Mouse (Mus musculus): ENCODE results near the gene Ncoa3.

- TF ChIP-seq CTCF (IDR thresholded peaks at IDR 0.05; ENCODE audit: low read depth), result no peak
- TF ChIP-seq EP300 (IDR thresholded peaks at IDR 0.05; ENCODE audit: low read depth), result no peak
These were observed 7.4 kb downstream of the Ncoa3 start for GRCm38 (mm10) chr2:165999790-166000189.
